Mouse (Mus musculus) myocyte (in vitro differentiated cells): Measurements from ENCODE around the gene Rapgef4. TPM values are rescaled to one million over a fixed set of nuclear protein-coding genes. Genes with fewer than 3 reads are reported as not detected.

Source experiments
- H3K27me3 ChIP-seq: one replicate; pipeline ENCODE4 v1.6.1; 2011; ENCODE audit not compliant: control insufficient read depth, insufficient read depth, insufficient read length
- H3K36me3 ChIP-seq: one replicate; pipeline ENCODE4 v1.6.1; 2011; ENCODE audit not compliant: control insufficient read depth, insufficient read depth
- H3K4me2 ChIP-seq: one replicate; pipeline ENCODE4 v1.6.1; 2011; ENCODE audit warnings: low read depth, control low read depth
- H3K4me3 ChIP-seq: one replicate; pipeline ENCODE4 v1.5.1; 2011; ENCODE audit warnings: mild to moderate bottlenecking, control low read depth, moderate library complexity
- H3K79me2 ChIP-seq: one replicate; pipeline ENCODE4 v1.6.1; 2011; ENCODE audit not compliant: control insufficient read depth, insufficient read depth
- H3ac ChIP-seq: one replicate; pipeline ENCODE4 v1.6.1; 2011; ENCODE audit not compliant: control insufficient read depth, insufficient read length
- CEBPB ChIP-seq: IDR thresholded peaks from 2 replicates; pipeline ENCODE4 v1.6.1; 2011; ENCODE audit warnings: mild to moderate bottlenecking, moderate library complexity; ENCODE audit not compliant: poor library complexity, insufficient read depth, severe bottlenecking
- E2F4 ChIP-seq: IDR thresholded peaks from one replicate; pipeline ENCODE4 v1.6.1; 2011; ENCODE audit warnings: mild to moderate bottlenecking, control low read depth, moderate library complexity; ENCODE audit not compliant: insufficient read depth
- MAX ChIP-seq: IDR thresholded peaks from one replicate; pipeline ENCODE4 v1.6.1; 2011; ENCODE audit warnings: low read depth, mild to moderate bottlenecking, control low read depth
- MYOD1 ChIP-seq, 3 experiments: IDR thresholded peaks; one replicate each; pipeline ENCODE4 v1.6.1; 2011; ENCODE audit warnings: control low read depth in 2 of 3, low read depth in 2 of 3, mild to moderate bottlenecking in 2 of 3, moderate library complexity in 1 of 3; ENCODE audit not compliant: insufficient read length in 2 of 3, control insufficient read depth in 1 of 3
- MYOG ChIP-seq, 3 experiments: IDR thresholded peaks; one replicate each; pipeline ENCODE4 v1.6.1; 2011; ENCODE audit warnings: control low read depth in 2 of 3, low read depth in 2 of 3, mild to moderate bottlenecking in 2 of 3; ENCODE audit not compliant: insufficient read length in 2 of 3, control insufficient read depth in 1 of 3, insufficient read depth in 1 of 3
- POLR2A ChIP-seq: IDR thresholded peaks from one replicate; pipeline ENCODE4 v1.6.1; 2011; ENCODE audit warnings: low read depth, mild to moderate bottlenecking, control low read depth, moderate library complexity; ENCODE audit not compliant: insufficient read length
- POLR2AphosphoS2 ChIP-seq: IDR thresholded peaks from one replicate; pipeline ENCODE4 v1.6.1; 2011; ENCODE audit warnings: low read depth, control low read depth; ENCODE audit not compliant: insufficient read length
- REST ChIP-seq: IDR thresholded peaks from one replicate; pipeline ENCODE4 v1.6.1; 2011; ENCODE audit warnings: mild to moderate bottlenecking, control low read depth, moderate library complexity; ENCODE audit not compliant: insufficient read depth, insufficient read length
- SRF ChIP-seq: IDR thresholded peaks from one replicate; pipeline ENCODE4 v1.6.1; 2011; ENCODE audit warnings: low read depth; ENCODE audit not compliant: control insufficient read depth, insufficient read length
- TCF12 ChIP-seq: IDR thresholded peaks from one replicate; pipeline ENCODE4 v1.6.1; 2011; ENCODE audit warnings: mild to moderate bottlenecking, control low read depth; ENCODE audit not compliant: poor library complexity, insufficient read depth, severe bottlenecking
- TCF3 ChIP-seq: IDR thresholded peaks from one replicate; pipeline ENCODE4 v1.6.1; 2011; ENCODE audit warnings: low read depth, control low read depth; ENCODE audit not compliant: insufficient read length
- USF1 ChIP-seq: IDR thresholded peaks from one replicate; pipeline ENCODE4 v1.6.1; 2011; ENCODE audit warnings: low read depth, mild to moderate bottlenecking, control low read depth, moderate library complexity
- polyA plus RNA-seq: library from polyadenylated mRNA; unstranded; fragments of >200 nt; fragmentation: generic; extraction: Trizol; gene quantifications from one replicate; pipeline ENCODE4 v1.2.1, GENCODE M21; 2012; ENCODE audit warnings: missing spikeins

Rapgef4 gene
- polyA plus RNA-seq, 1 experiment, result 0.28 TPM

DNA sequence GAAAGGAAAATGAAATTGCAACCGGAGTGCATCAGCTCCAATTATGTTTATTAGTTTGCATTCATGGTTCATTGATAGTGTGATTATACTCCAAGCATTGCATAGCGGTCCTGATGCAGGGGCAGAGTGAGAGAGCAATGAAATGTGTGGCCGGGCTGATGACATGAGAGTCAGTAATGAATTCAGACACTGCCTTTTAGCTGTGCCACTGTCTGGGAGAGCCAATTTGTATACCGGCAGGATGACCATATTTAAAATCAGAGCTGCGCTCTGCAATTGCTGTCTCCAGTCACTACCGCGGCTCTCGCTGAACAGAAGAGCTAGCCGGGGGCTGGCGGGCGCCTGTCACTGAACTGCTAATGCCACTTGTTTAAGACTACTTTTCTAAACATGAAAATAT, 197.5 kb downstream of the Rapgef4 start:
- Histone ChIP-seq H3K4me2 (no peak overlapping the region), H3K27me3 (peaks cover 6% of the 10 kb centered on the region), H3K36me3 (no peaks in the 10 kb centered on the region), H3ac (no peak overlapping the region), H3K79me2 (no peaks in the 10 kb centered on the region), H3K4me3 (no peak overlapping the region)
- TF ChIP-seq MYOD1 (IDR thresholded peaks at IDR 0.05; ENCODE audit: control insufficient read depth in 1 of 3, insufficient read length in 2 of 3, low read depth in 2 of 3) (no peak), TCF3 (no peak), MAX (no peak), POLR2AphosphoS2 (no peak), E2F4 (no peak), REST (no peak), TCF12 (no peak), MYOG (IDR thresholded peaks at IDR 0.05; ENCODE audit: control insufficient read depth in 1 of 3, insufficient read depth in 1 of 3, insufficient read length in 2 of 3, low read depth in 2 of 3) (no peak), USF1 (no peak), CEBPB (no peak), POLR2A (no peak), SRF (no peak)

DNA sequence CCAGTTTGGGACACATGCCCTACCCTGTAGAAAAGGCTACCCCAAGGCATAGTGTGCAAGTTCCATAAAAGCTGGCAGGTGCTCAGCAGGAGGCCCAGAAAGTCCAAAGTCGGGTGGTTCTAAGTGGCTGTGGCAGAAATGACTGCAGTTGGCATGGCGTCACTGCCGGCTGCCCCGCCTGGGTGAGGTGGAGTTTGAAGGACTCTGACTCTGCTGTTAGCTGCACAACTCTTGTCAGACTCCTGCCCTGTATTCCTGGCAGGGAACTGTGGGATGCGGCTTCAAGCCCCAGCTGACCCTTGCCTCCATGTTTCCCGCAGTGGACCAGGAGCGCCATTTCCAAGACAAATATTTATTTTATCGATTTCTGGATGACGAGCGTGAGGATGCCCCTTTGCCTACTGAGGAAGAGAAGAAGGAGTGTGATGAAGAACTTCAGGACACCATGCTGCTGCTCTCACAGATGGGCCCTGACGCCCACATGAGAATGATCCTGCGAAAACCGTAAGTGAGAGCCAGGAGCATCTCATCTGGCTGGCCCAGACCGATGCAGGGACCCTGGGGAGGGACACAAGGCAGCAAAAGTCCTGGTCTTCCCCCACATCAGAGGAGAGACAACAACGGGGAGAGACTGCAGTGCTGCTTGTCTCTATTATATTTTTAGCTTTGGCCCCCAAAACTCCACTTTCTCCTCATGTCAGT, 198.7 kb downstream of the Rapgef4 start:
- no peaks in the 10 kb centered on the region for H3K36me3 ChIP-seq
- TF ChIP-seq SRF (no peak), POLR2A (no peak), TCF3 (no peak), TCF12 (no peak), E2F4 (no peak), MAX (no peak), POLR2AphosphoS2 (no peak), CEBPB (no peak), REST (no peak), MYOG (IDR thresholded peaks at IDR 0.05; ENCODE audit: control insufficient read depth in 1 of 3, insufficient read depth in 1 of 3, insufficient read length in 2 of 3, low read depth in 2 of 3) (no peak), USF1 (no peak), MYOD1 (IDR thresholded peaks at IDR 0.05; ENCODE audit: control insufficient read depth in 1 of 3, insufficient read length in 2 of 3, low read depth in 2 of 3) (no peak)
- no peak overlapping the region for H3ac ChIP-seq
- peaks cover 6% of the 10 kb centered on the region for H3K27me3 ChIP-seq
- no peak overlapping the region for H3K4me2 ChIP-seq
- no peak overlapping the region for H3K4me3 ChIP-seq
- no peaks in the 10 kb centered on the region for H3K79me2 ChIP-seq

DNA sequence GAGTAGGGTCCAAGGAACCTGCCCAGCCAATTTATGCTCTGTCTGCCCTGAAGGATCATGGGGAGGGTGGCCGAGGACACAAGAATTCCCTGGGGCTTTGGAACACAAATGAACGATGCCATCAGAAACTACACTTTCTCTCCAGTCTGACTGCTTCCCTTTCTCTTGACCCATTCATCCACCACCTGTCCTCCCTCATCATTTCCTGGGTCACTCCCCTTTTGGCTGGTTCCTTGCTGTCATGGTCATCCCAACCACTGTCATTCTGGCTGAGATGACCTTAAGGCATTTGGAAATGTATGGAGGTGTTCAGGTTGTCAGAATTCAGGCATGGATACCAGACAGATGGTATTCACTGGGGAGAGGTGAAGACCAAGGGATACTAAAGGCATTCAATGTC, 200.4 kb downstream of the Rapgef4 start:
- no peaks in the 10 kb centered on the region for H3K36me3 ChIP-seq
- no peak overlapping the region for H3ac ChIP-seq
- TF ChIP-seq MYOD1 (IDR thresholded peaks at IDR 0.05; ENCODE audit: control insufficient read depth in 1 of 3, insufficient read length in 2 of 3, low read depth in 2 of 3), result peak in 2 of 3 experiments; percentile 65 to 74
- TF ChIP-seq CEBPB, result no peak
- no peak overlapping the region for H3K4me2 ChIP-seq
- H3K4me3 ChIP-seq, result no peak overlapping the region
- peaks cover 6% of the 10 kb centered on the region for H3K27me3 ChIP-seq
- H3K79me2 ChIP-seq, result no peaks in the 10 kb centered on the region

DNA sequence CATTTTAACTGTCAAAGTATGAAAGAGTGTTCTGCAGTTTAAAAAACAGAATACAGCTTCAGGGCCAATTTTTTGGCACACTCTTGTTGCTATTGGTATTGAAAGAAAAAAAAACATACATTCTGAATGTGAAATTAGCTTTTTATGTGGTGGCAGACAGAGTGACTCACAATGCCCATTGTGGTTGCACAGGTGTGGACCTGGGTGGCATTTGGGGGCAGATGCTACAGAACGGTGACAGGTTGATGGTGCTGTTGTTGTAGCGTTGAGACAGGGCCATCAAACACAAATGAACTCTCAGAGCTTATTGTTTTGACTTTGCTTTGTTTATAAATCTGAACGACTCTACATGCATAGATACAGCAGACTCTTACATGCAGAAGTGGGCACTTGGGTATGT, 202.7 kb downstream of the Rapgef4 start:
- Histone ChIP-seq H3K36me3 (no peaks in the 10 kb centered on the region), H3K4me2 (no peak overlapping the region), H3K4me3 (no peak overlapping the region), H3K79me2 (no peaks in the 10 kb centered on the region), H3ac (no peak overlapping the region), H3K27me3 (peaks cover 6% of the 10 kb centered on the region)
- TF ChIP-seq MAX (no peak), TCF3 (no peak), SRF (no peak), POLR2AphosphoS2 (no peak), MYOD1 (IDR thresholded peaks at IDR 0.05; ENCODE audit: control insufficient read depth in 1 of 3, insufficient read length in 2 of 3, low read depth in 2 of 3) (no peak), CEBPB (no peak), MYOG (IDR thresholded peaks at IDR 0.05; ENCODE audit: control insufficient read depth in 1 of 3, insufficient read depth in 1 of 3, insufficient read length in 2 of 3, low read depth in 2 of 3) (no peak), USF1 (no peak), E2F4 (no peak), TCF12 (no peak), POLR2A (no peak), REST (no peak)

DNA sequence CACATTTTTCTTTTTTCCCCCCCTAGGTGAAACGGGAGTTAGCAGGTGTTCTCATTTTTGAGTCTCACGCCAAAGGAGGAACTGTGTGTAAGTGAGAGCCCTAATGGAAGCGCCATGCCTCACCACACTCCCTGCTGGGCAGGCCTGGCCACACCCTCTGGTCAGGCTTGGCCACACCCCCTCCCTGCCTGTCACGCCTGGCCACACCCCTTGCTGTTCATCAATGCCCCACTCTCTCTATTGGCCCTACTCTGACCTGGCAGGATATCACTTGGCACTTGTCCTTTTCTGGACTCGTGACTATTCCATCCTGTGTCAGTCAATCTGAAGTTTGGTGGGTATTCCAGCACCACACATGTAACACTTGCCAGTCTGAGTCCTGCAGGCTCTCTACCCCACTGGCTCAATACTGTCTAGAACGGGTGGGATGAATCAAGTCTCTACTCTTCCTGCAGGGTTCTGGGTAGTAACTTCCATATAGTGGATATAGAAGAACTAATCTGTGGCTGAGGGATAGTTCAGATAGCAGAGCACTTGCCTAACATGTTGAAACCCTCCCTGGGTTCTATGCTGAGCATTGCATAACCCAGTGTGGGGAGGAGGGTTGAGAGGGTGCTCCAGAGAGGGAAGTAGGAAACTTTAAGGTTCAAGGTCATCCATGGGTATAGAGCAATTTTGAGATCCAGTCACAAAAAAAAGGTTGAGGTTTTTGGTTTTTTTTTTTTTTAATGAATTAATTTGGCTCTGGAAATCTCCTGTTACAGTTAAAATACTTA, 215.3 kb downstream of the Rapgef4 start:
- no peak overlapping the region for H3K4me2 ChIP-seq
- no peak overlapping the region for H3ac ChIP-seq
- no peaks in the 10 kb centered on the region for H3K36me3 ChIP-seq
- H3K79me2 ChIP-seq, result no peaks in the 10 kb centered on the region
- no peak overlapping the region for H3K4me3 ChIP-seq
- TF ChIP-seq CEBPB (no peak), MAX (no peak), POLR2AphosphoS2 (no peak), MYOG (IDR thresholded peaks at IDR 0.05; ENCODE audit: control insufficient read depth in 1 of 3, insufficient read depth in 1 of 3, insufficient read length in 2 of 3, low read depth in 2 of 3) (no peak), POLR2A (no peak), TCF12 (no peak), USF1 (no peak), E2F4 (no peak), TCF3 (no peak), REST (no peak), MYOD1 (IDR thresholded peaks at IDR 0.05; ENCODE audit: control insufficient read depth in 1 of 3, insufficient read length in 2 of 3, low read depth in 2 of 3) (no peak), SRF (no peak)
- H3K27me3 ChIP-seq, result no peaks in the 10 kb centered on the region
